Mouse (Mus musculus) CH12.LX (cell line): ENCODE measurements around the gene Kpna2. TPM values are rescaled to one million over a fixed set of nuclear protein-coding genes. Genes with fewer than 3 reads are reported as not detected.

Source experiments
- DNase-seq: peaks from one replicate; pipeline ENCODE4 v3.0.0-alpha.2; 2013; ENCODE audit errors: extremely low read depth
- H3K27ac ChIP-seq: 2 replicates; pipeline ENCODE4 v1.5.1; 2012; ENCODE audit warnings: low read depth, mild to moderate bottlenecking, control low read depth, moderate library complexity; ENCODE audit not compliant: insufficient read depth
- H3K27me3 ChIP-seq: replicated peaks from 2 replicates; pipeline ENCODE3; 2012; ENCODE audit warnings: inconsistent platforms
- H3K36me3 ChIP-seq, 2 experiments: replicated peaks in 1 of 2; 2 replicates each; pipeline versions ENCODE3 to v1.6.1; 2012; ENCODE audit warnings: inconsistent platforms in 1 of 2, low read length in 1 of 2, mild to moderate bottlenecking in 1 of 2, mixed read lengths in 1 of 2, moderate library complexity in 1 of 2; ENCODE audit not compliant: control insufficient read depth in 1 of 2, insufficient read depth in 1 of 2
- H3K4me1 ChIP-seq, 2 experiments: 2 replicates each; pipeline ENCODE4 v1.6.1; 2012; ENCODE audit warnings: inconsistent platforms in 1 of 2, moderate library complexity in 1 of 2; ENCODE audit not compliant: insufficient read depth in 2 of 2, control insufficient read depth in 1 of 2
- H3K4me2 ChIP-seq: 2 replicates; pipeline ENCODE4 v1.6.1; 2012; ENCODE audit warnings: low read depth, mild to moderate bottlenecking, control low read depth; ENCODE audit not compliant: poor library complexity, insufficient read depth, severe bottlenecking
- H3K4me3 ChIP-seq, 3 experiments: fragments of 150-350 bp in 1 of 3; sonication (generic) in 1 of 3; replicated peaks in 1 of 3; 2 replicates each; pipeline versions ENCODE3 to v1.5.1; 2011 to 2012; ENCODE audit warnings: low read depth in 2 of 3, low read length in 2 of 3, mild to moderate bottlenecking in 2 of 3, moderate library complexity in 2 of 3, control low read depth in 1 of 3, improper control_type of control experiment in 1 of 3, inconsistent platforms in 1 of 3, mixed read lengths in 1 of 3; ENCODE audit not compliant: poor library complexity in 1 of 3
- H3K79me2 ChIP-seq: replicated peaks from 2 replicates; pipeline ENCODE4 v1.6.1; 2012; ENCODE audit warnings: mild to moderate bottlenecking, moderate library complexity; ENCODE audit not compliant: control insufficient read depth, poor library complexity, insufficient read depth, severe bottlenecking; ENCODE audit errors: extremely low read depth
- H3K9ac ChIP-seq: 2 replicates; pipeline ENCODE4 v1.6.1; 2012; ENCODE audit warnings: low read depth, mild to moderate bottlenecking, control low read depth, moderate library complexity; ENCODE audit not compliant: insufficient read depth
- H3K9me3 ChIP-seq: replicated peaks from 2 replicates; pipeline ENCODE3; 2012; ENCODE audit warnings: low read length, inconsistent platforms, mixed read lengths
- BHLHE40 ChIP-seq: IDR thresholded peaks from 2 replicates; pipeline ENCODE4 v1.6.1; 2011; ENCODE audit warnings: mild to moderate bottlenecking, low read depth, low read length, improper control_type of control experiment
- CHD2 ChIP-seq: IDR thresholded peaks from 2 replicates; pipeline ENCODE4 v1.6.1; 2011; ENCODE audit warnings: low read length, improper control_type of control experiment
- CTCF ChIP-seq, 2 experiments: IDR thresholded peaks in 1 of 2; conservative IDR thresholded peaks in 1 of 2; 2 replicates each; pipeline ENCODE4 v1.5.1; 2011 to 2012; ENCODE audit warnings: low read depth in 2 of 2, low read length in 2 of 2, improper control_type of control experiment in 1 of 2, inconsistent platforms in 1 of 2, mild to moderate bottlenecking in 1 of 2, moderate library complexity in 1 of 2
- E2F4 ChIP-seq: IDR thresholded peaks from 2 replicates; pipeline ENCODE4 v1.6.1; 2011; ENCODE audit warnings: low read depth, low read length, improper control_type of control experiment; ENCODE audit not compliant: insufficient replicate concordance
- ELF1 ChIP-seq: IDR thresholded peaks from 2 replicates; pipeline ENCODE4 v1.6.1; 2014; ENCODE audit warnings: low read depth, mild to moderate bottlenecking, inconsistent platforms, low read length, improper control_type of control experiment
- EP300 ChIP-seq: IDR thresholded peaks from 2 replicates; pipeline ENCODE4 v1.6.1; 2011; ENCODE audit warnings: low read length, improper control_type of control experiment
- ETS1 ChIP-seq: conservative IDR thresholded peaks from 2 replicates; pipeline ENCODE4 v1.6.1; 2012; ENCODE audit warnings: low read depth, mild to moderate bottlenecking, inconsistent platforms, low read length, improper control_type of control experiment, moderate library complexity
- GABPA ChIP-seq: IDR thresholded peaks from 2 replicates; pipeline ENCODE4 v1.6.1; 2012; ENCODE audit warnings: low read depth, low read length, improper control_type of control experiment, inconsistent platforms; ENCODE audit not compliant: insufficient replicate concordance
- IRF4 ChIP-seq: IDR thresholded peaks from 2 replicates; pipeline ENCODE4 v1.6.1; 2014; ENCODE audit warnings: low read depth, mild to moderate bottlenecking, inconsistent platforms, low read length, improper control_type of control experiment
- JUND ChIP-seq: conservative IDR thresholded peaks from 2 replicates; pipeline ENCODE4 v1.6.1; 2011; ENCODE audit warnings: low read depth, low read length, improper control_type of control experiment
- MAFK ChIP-seq: IDR thresholded peaks from 2 replicates; pipeline ENCODE4 v1.6.1; 2011; ENCODE audit warnings: low read length, improper control_type of control experiment; ENCODE audit not compliant: insufficient replicate concordance
- MAX ChIP-seq: IDR thresholded peaks from 2 replicates; pipeline ENCODE4 v1.6.1; 2011; ENCODE audit warnings: low read length, improper control_type of control experiment
- MAZ ChIP-seq: IDR thresholded peaks from 2 replicates; pipeline ENCODE4 v1.6.1; 2012; ENCODE audit warnings: low read depth, mild to moderate bottlenecking, inconsistent platforms, low read length, improper control_type of control experiment, moderate library complexity
- MXI1 ChIP-seq: IDR thresholded peaks from 2 replicates; pipeline ENCODE4 v1.6.1; 2011; ENCODE audit warnings: mild to moderate bottlenecking, low read depth, low read length, improper control_type of control experiment
- MYC ChIP-seq: IDR thresholded peaks from 2 replicates; pipeline ENCODE4 v1.6.1; 2011; ENCODE audit warnings: low read depth, mild to moderate bottlenecking, improper control_type of control experiment, low read length
- NELFE ChIP-seq: IDR thresholded peaks from 2 replicates; pipeline ENCODE4 v1.6.1; 2011; ENCODE audit warnings: low read depth, low read length, improper control_type of control experiment
- PAX5 ChIP-seq: IDR thresholded peaks from 2 replicates; pipeline ENCODE4 v1.6.1; 2012; ENCODE audit warnings: low read length, inconsistent platforms, mixed read lengths
- POLR2A ChIP-seq: IDR thresholded peaks from 2 replicates; pipeline ENCODE4 v1.6.1; 2011; ENCODE audit warnings: low read depth, mild to moderate bottlenecking, improper control_type of control experiment, low read length
- POLR2AphosphoS2 ChIP-seq: IDR thresholded peaks from 2 replicates; pipeline ENCODE4 v1.6.1; 2011; ENCODE audit warnings: low read depth, low read length, improper control_type of control experiment
- RAD21 ChIP-seq: IDR thresholded peaks from 2 replicates; pipeline ENCODE4 v1.6.1; 2011; ENCODE audit warnings: low read depth, mild to moderate bottlenecking, low read length, improper control_type of control experiment, moderate library complexity
- RCOR1 ChIP-seq: conservative IDR thresholded peaks from 2 replicates; pipeline ENCODE4 v1.6.1; 2012; ENCODE audit warnings: low read depth, mild to moderate bottlenecking, inconsistent platforms, low read length, improper control_type of control experiment
- SIN3A ChIP-seq: IDR thresholded peaks from 2 replicates; pipeline ENCODE4 v1.6.1; 2012; ENCODE audit warnings: low read length, improper control_type of control experiment, inconsistent platforms
- SMC3 ChIP-seq: IDR thresholded peaks from 2 replicates; pipeline ENCODE4 v1.6.1; 2011; ENCODE audit warnings: low read depth, low read length, improper control_type of control experiment
- TBP ChIP-seq: conservative IDR thresholded peaks from 2 replicates; pipeline ENCODE4 v1.6.1; 2011; ENCODE audit warnings: low read depth, low read length, improper control_type of control experiment
- TCF12 ChIP-seq: IDR thresholded peaks from 2 replicates; pipeline ENCODE4 v1.6.1; 2014; ENCODE audit warnings: low read depth, mild to moderate bottlenecking, inconsistent platforms, low read length, improper control_type of control experiment
- USF1 ChIP-seq: IDR thresholded peaks from 2 replicates; pipeline ENCODE4 v1.6.1; 2014; ENCODE audit warnings: low read depth, mild to moderate bottlenecking, inconsistent platforms, low read length, improper control_type of control experiment
- USF2 ChIP-seq: conservative IDR thresholded peaks from 2 replicates; pipeline ENCODE4 v1.6.1; 2011; ENCODE audit warnings: low read depth, low read length, improper control_type of control experiment
- ZMIZ1 ChIP-seq: IDR thresholded peaks from 2 replicates; pipeline ENCODE4 v1.6.1; 2012; ENCODE audit warnings: low read depth, mild to moderate bottlenecking, inconsistent platforms, low read length, improper control_type of control experiment
- ZNF384 ChIP-seq: IDR thresholded peaks from 2 replicates; pipeline ENCODE4 v1.6.1; 2012; ENCODE audit warnings: low read depth, low read length, improper control_type of control experiment, inconsistent platforms
- dilution Hi-C: fragments of 300-500 bp; cut with MboI; formaldehyde crosslinking; loops from 2 replicates; pipeline ENCODE4 v1.14.3; 2020; ENCODE audit warnings: low sequenced_read_pairs; ENCODE audit not compliant: extremely low pct_unique_long_range_greater_than_20kb, extremely low pct_ligation_motif_present
- in situ Hi-C: fragments of 300-500 bp; cut with MboI; formaldehyde crosslinking; loops from 3 replicates; pipeline ENCODE4 v1.14.3; 2019; ENCODE audit warnings: low sequenced_read_pairs, low pct_ligation_motif_present, low pct_unique_long_range_greater_than_20kb, mixed read lengths
- polyA plus RNA-seq: library from polyadenylated mRNA; unstranded; fragments of >175 nt; gene quantifications from 2 replicates; pipeline ENCODE4 v1.2.1, GENCODE M21; 2012; ENCODE audit warnings: low read depth; ENCODE audit not compliant: insufficient read length
- total RNA-seq, 2 experiments: library from RNA; depleted of rRNA; stranded (reverse); fragments of 300-350 nt in 1 of 2; fragments of >200 nt in 1 of 2; gene quantifications; 2 replicates each; pipeline ENCODE4 v1.2.3; 2012 to 2014

The Kpna2 gene
- total and polyA plus RNA-seq, 3 experiments, result 327 to 759 (median 582) TPM

- DNase-seq, result peak; percentile 69
Observed at GRCm38 (mm10) chr11:106994246-106995085, 4.9 kb downstream of the Kpna2 start.

GRCm38 (mm10) chr11:106987384-106987783 lies 12.0 kb downstream of the Kpna2 start:
- dilution Hi-C loops (no loop called here), in situ Hi-C loops (no loop called here)
- no peak overlapping the region for H3K4me2 ChIP-seq
- peaks cover 65 to 84% of the 10 kb centered on the region in 2 experiments for H3K36me3 ChIP-seq
- H3K79me2 ChIP-seq, result peaks cover 12% of the 10 kb centered on the region
- H3K27ac ChIP-seq, result no peak overlapping the region
- H3K27me3 ChIP-seq, result no peaks in the 10 kb centered on the region
- H3K9ac ChIP-seq, result no peak overlapping the region
- no peak for DNase-seq
- H3K9me3 ChIP-seq, result no peaks in the 10 kb centered on the region
- TF ChIP-seq IRF4, result no peak
- no peak for TF ChIP-seq E2F4
- TF ChIP-seq SIN3A, result no peak
- no peak for TF ChIP-seq MXI1
- TF ChIP-seq NELFE, result 0 out of 2 replicates have a peak, but pooled peaks have one; percentile 19
- no peak for TF ChIP-seq USF2
- TF ChIP-seq TBP, result no peak
- no peak; the same call in 1 of the 2 replicates for TF ChIP-seq CHD2
- TF ChIP-seq POLR2AphosphoS2, result peak; percentile 87; the same call in 1 of the 2 replicates
- no peak for TF ChIP-seq JUND
- no peak for TF ChIP-seq SMC3
- H3K4me3 ChIP-seq, result no peak overlapping the region
- peaks cover 0 to 11% of the 10 kb centered on the region in 2 experiments; a peak in 2 of 4 replicates for H3K4me1 ChIP-seq

More at GRCm38 (mm10) chr11:106994246-106995085, 4.9 kb downstream of the Kpna2 start:
- Histone ChIP-seq H3K27ac (peak overlapping the region; percentile 43), H3K4me2 (no peak overlapping the region), H3K27me3 (no peaks in the 10 kb centered on the region), H3K4me3 (no peak overlapping the region), H3K4me1 (peaks cover 11 to 45% of the 10 kb centered on the region in 2 experiments), H3K36me3 (peaks cover 65 to 73% of the 10 kb centered on the region in 2 experiments), H3K79me2 (peaks cover 69% of the 10 kb centered on the region), H3K9ac (no peak overlapping the region), H3K9me3 (no peaks in the 10 kb centered on the region)
- in situ Hi-C loops (no loop called here), dilution Hi-C loops (no loop called here)
- TF ChIP-seq TCF12, result no peak
- no peak for TF ChIP-seq USF1
- peak; percentile 52 for TF ChIP-seq POLR2A
- no peak for TF ChIP-seq MAZ
- 0 out of 2 replicates have a peak, but pooled peaks have one; percentile 21 for TF ChIP-seq ZMIZ1
- TF ChIP-seq RCOR1, result no peak
- TF ChIP-seq MAX, result no peak
- TF ChIP-seq RAD21, result no peak
- no peak for TF ChIP-seq BHLHE40
- TF ChIP-seq SIN3A, result peak; percentile 68; the same call in 1 of the 2 replicates
- no peak for TF ChIP-seq NELFE
- 0 out of 2 replicates have a peak, but pooled peaks have one; percentile 26 for TF ChIP-seq EP300
- TF ChIP-seq E2F4, result no peak
- TF ChIP-seq MYC, result no peak
- no peak for TF ChIP-seq CHD2
- TF ChIP-seq ETS1, result peak; percentile 16; the same call in 1 of the 2 replicates
- no peak for TF ChIP-seq POLR2AphosphoS2
- no peak for TF ChIP-seq CTCF (conservative IDR thresholded peaks at IDR 0.05 in 1 of 2, IDR thresholded peaks at IDR 0.05 in 1 of 2; ENCODE audit: low read depth in 2 of 2, low read length in 2 of 2)
- no peak for TF ChIP-seq GABPA
- no peak for TF ChIP-seq MAFK
- no peak for TF ChIP-seq IRF4
- TF ChIP-seq PAX5, result no peak
- TF ChIP-seq ELF1, result no peak
- TF ChIP-seq ZNF384, result no peak
